Mouse (Mus musculus) erythroid progenitor cell, adult 5-6 weeks (primary cell): Measurements from ENCODE around the gene Slc6a3. TPM values are rescaled to one million over a fixed set of nuclear protein-coding genes. Genes with fewer than 3 reads are reported as not detected.
A peak's percentile ranks its signal among the peaks of the same experiment; 100 is the strongest.

Source experiments
- ATAC-seq: replicated peaks from 2 replicates; pipeline ENCODE4 v1.8.0; 2016; ENCODE audit warnings: moderate number of reproducible peaks, mild to moderate bottlenecking, moderate TSS enrichment, inconsistent platforms; ENCODE audit not compliant: poor library complexity, low FRiP score, severe bottlenecking
- total RNA-seq, 2 experiments: library from RNA; stranded (forward) in 1 of 2; stranded (reverse) in 1 of 2; fragments of 150-400 nt in 1 of 2; fragments of 186-747, 209-891 nt in 1 of 2; gene quantifications; 2 replicates each; pipeline versions ENCODE4 v1.2.3 to v1.2.4; 2015 to 2017; ENCODE audit warnings: low replicate concordance in 2 of 2

Slc6a3 gene
- total RNA-seq (2015; ENCODE audit: low replicate concordance) (not detected in 2 replicates), total RNA-seq (2017; ENCODE audit: low replicate concordance) (1.0 TPM in 1 of 2 replicates, not detected in the other)

- peak; percentile 84 for ATAC-seq
These were observed at the start of gene Slc6a3 for GRCm38 (mm10) chr13:73536403-73536821. Gene Slc6a3, plus strand, starts transcription at chr13:73536747.

- ATAC-seq, result no peak
These were observed 48.4 kb upstream of the Slc6a3 start for GRCm38 (mm10) chr13:73488105-73488504.

GRCm38 (mm10) chr13:73488707-73489106 lies 47.8 kb upstream of the Slc6a3 start:
- ATAC-seq, result no peak

GRCm38 (mm10) chr13:73489986-73490385 lies 46.6 kb upstream of the Slc6a3 start:
- no peak for ATAC-seq

- no peak for ATAC-seq
These were observed 45.9 kb upstream of the Slc6a3 start for GRCm38 (mm10) chr13:73490564-73491170.

GRCm38 (mm10) chr13:73493183-73493582 lies 43.4 kb upstream of the Slc6a3 start:
- ATAC-seq, result no peak

- no peak for ATAC-seq
These were observed 42.0 kb upstream of the Slc6a3 start for GRCm38 (mm10) chr13:73494528-73494927.

GRCm38 (mm10) chr13:73496137-73496536 lies 40.4 kb upstream of the Slc6a3 start:
- ATAC-seq, result no peak

- peak; percentile 81 for ATAC-seq
These were observed 36.5 kb upstream of the Slc6a3 start for GRCm38 (mm10) chr13:73499893-73500604.

GRCm38 (mm10) chr13:73502719-73503118 lies 33.8 kb upstream of the Slc6a3 start:
- ATAC-seq, result no peak

- ATAC-seq, result 0 out of 2 replicates have a peak, but pooled peaks have one; percentile 51
These were observed 30.7 kb upstream of the Slc6a3 start for GRCm38 (mm10) chr13:73505686-73506467.

GRCm38 (mm10) chr13:73508817-73509550 lies 27.6 kb upstream of the Slc6a3 start:
- ATAC-seq, result no peak

GRCm38 (mm10) chr13:73509869-73510268 lies 26.7 kb upstream of the Slc6a3 start:
- no peak for ATAC-seq

GRCm38 (mm10) chr13:73512776-73513673 lies 23.5 kb upstream of the Slc6a3 start:
- ATAC-seq, result peak; percentile 27; the same call in 1 of the 2 replicates

- ATAC-seq, result no peak
These were observed 19.7 kb upstream of the Slc6a3 start for GRCm38 (mm10) chr13:73516886-73517285.

- ATAC-seq, result no peak
These were observed 2.8 kb upstream of the Slc6a3 start for GRCm38 (mm10) chr13:73533716-73534115.

GRCm38 (mm10) chr13:73535287-73535686 lies 1.3 kb upstream of the Slc6a3 start:
- ATAC-seq, result no peak

- ATAC-seq, result no peak
These were observed 277 bp downstream of the Slc6a3 start for GRCm38 (mm10) chr13:73536824-73537223.

- ATAC-seq, result no peak
These were observed 27.7 kb downstream of the Slc6a3 start for GRCm38 (mm10) chr13:73564201-73564600.
